Mouse (Mus musculus) olfactory bulb, adult 2 months (tissue): ENCODE results near the gene Vgll4.

Experiments used
- CTCF ChIP-seq: fragments of 200-500 bp; IDR thresholded peaks from 2 replicates; pipeline ENCODE4 v1.5.1; 2012; ENCODE audit warnings: low read depth, mild to moderate bottlenecking, low read length, moderate library complexity; ENCODE audit not compliant: insufficient read depth
- POLR2A ChIP-seq: fragments of 200-500 bp; IDR thresholded peaks from 2 replicates; pipeline ENCODE4 v1.6.1; 2012; ENCODE audit warnings: mild to moderate bottlenecking, low read depth, low read length, moderate library complexity; ENCODE audit not compliant: insufficient read depth

GRCm38 (mm10) chr6:114926369-114927157, 43.2 kb downstream of the Vgll4 start:
- TF ChIP-seq POLR2A (no peak), CTCF (no peak)
